Mouse (Mus musculus) gastrocnemius, adult 2 months (tissue): ENCODE results near the gene Ubl7. TPM values are rescaled to one million over a fixed set of nuclear protein-coding genes. Genes with fewer than 3 reads are reported as not detected.
"Not testable (repeated sequence)": the region's sequence is repeated elsewhere in the genome, so short reads cannot be mapped to it uniquely, and the experiment has no call there.

ENCODE experiments used
- DNase-seq: peaks from one replicate; pipeline ENCODE4 v3.0.0; 2022
- H3K27ac ChIP-seq: fragments of 200-600 bp; 2 replicates; pipeline ENCODE4 v1.8.1; 2022; ENCODE audit warnings: mild to moderate bottlenecking
- H3K4me3 ChIP-seq: fragments of 200-600 bp; 2 replicates; pipeline ENCODE4 v1.8.1; 2022; ENCODE audit warnings: mild to moderate bottlenecking, moderate library complexity
- CTCF ChIP-seq: fragments of 200-600 bp; IDR thresholded peaks from 2 replicates; pipeline ENCODE4 v1.8.1; 2022; ENCODE audit warnings: antibody characterized with exemption, mild to moderate bottlenecking, moderate library complexity
- intact Hi-C: fragments of 180-260 bp; cut with DNase I; formaldehyde crosslinking; loops from one replicate; pipeline ENCODE4 v1.15.1; 2025
- long read RNA-seq, 2 experiments: library from polyadenylated mRNA; stranded (forward); transcript quantifications; one replicate each; pipeline ENCODE4 v2.0.0; 2021
- total RNA-seq, 2 experiments: library from RNA; stranded (reverse); gene quantifications; 2 replicates each; pipeline ENCODE4 v1.2.3; 2021

Gene Ubl7
- 10 to 100 TPM; 81.3 to 82.1 TPM for total RNA-seq
- long read RNA-seq, experiment 1, transcript Ubl7-201 (11 exons, 1,364 nt): major isoform, 53 of 122 reads
- long read RNA-seq, experiment 1, transcript Ubl7-209 (11 exons, 1,319 nt): minor isoform, 22 of 122 reads
- long read RNA-seq, experiment 1, partial matches to known transcripts: 6 of 122 reads
- long read RNA-seq, experiment 1, other reads (novel, unspliced or antisense): 37 of 122 reads
- long read RNA-seq, experiment 2, transcript Ubl7-208 (11 exons, 1,426 nt): minor isoform, 8 of 153 reads
- long read RNA-seq, experiment 2, transcript Ubl7-201 (11 exons, 1,364 nt): major isoform, 70 of 153 reads
- long read RNA-seq, experiment 2, transcript Ubl7-209 (11 exons, 1,319 nt): minor isoform, 22 of 153 reads
- long read RNA-seq, experiment 2, partial matches to known transcripts: 20 of 153 reads
- long read RNA-seq, experiment 2, other reads (novel, unspliced or antisense): 33 of 153 reads

DNA sequence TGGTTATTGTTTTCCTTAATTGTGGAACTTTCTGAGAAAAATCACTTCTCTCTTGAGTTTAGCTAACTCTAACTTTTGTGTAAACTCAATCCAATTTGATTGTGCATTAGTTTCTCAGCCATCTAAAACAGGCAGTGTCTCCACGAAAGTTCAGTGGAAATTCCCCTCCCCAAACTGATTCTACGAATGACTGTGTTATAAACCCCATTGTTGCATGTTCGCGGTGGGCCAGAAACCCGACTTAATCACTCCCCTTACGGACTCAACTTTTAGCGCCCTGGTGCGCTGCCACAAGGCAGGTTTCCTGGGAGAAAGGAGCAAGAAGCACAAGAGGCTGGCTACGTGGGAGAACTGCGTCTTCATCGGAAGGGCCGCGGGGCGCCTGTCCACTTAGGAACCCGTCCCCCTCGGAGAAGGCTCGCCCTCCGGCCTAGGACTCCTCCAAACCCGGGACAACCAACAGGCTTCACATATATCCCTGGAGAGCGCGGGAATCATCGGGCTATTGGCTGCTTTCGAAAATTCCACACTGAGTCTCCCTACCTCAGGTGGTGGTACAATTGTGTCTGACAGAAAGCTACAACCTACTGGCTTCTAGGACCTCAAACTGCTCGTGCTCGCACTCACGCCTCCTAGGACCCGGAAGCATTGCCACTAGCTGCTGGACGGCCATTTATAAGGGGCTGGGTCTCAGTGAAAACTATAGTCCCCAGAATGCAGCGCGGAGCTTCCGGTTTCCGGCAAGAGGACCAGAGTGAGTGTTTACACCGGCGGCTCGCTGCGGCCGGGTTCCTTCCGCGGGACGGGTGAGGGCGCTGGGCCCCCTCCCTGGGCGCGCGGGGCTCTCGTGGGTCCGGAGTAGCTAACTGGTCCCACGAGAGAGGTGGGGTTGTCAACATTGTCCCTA, at the start of gene Ubl7:
TSS of gene Ubl7 (plus strand) at position 726 of the 907 bp plus-strand sequence.
- TF ChIP-seq CTCF: no peak; the same call in 1 of the 2 replicates
- Histone ChIP-seq H3K4me3 (peak within 1 kb of the TSS; percentile 83), H3K27ac (peak within 1 kb of the TSS; percentile 94)
- DNase-seq: peak; percentile 93
- intact Hi-C loops: loop anchor here (2.0 to 5.0 kb wide), 2 partner anchors 74 to 143 kb away; partner anchors contain the start of genes Arid3b and Clk3

- peak; percentile 26 for DNase-seq
- Histone ChIP-seq H3K4me3 (peak overlapping the region; percentile 52), H3K27ac (no peak overlapping the region)
- TF ChIP-seq CTCF: peak; percentile 67
- intact Hi-C loops: loop anchor here (1.0 to 5.0 kb wide), 2 partner anchors 75 to 136 kb away; no protein-coding TSS in a partner anchor
Measured at GRCm38 (mm10) chr9:57861951-57862471, 48.8 kb upstream of the Ubl7 start.

GRCm38 (mm10) chr9:57864336-57864735, 46.4 kb upstream of the Ubl7 start:
- H3K27ac ChIP-seq: no peak overlapping the region
- no peak overlapping the region for H3K4me3 ChIP-seq
- no peak for DNase-seq
- no peak for TF ChIP-seq CTCF
- intact Hi-C loops: loop anchor here (5.0 kb wide), 1 partner anchor 73 kb away; no protein-coding TSS in a partner anchor

DNA sequence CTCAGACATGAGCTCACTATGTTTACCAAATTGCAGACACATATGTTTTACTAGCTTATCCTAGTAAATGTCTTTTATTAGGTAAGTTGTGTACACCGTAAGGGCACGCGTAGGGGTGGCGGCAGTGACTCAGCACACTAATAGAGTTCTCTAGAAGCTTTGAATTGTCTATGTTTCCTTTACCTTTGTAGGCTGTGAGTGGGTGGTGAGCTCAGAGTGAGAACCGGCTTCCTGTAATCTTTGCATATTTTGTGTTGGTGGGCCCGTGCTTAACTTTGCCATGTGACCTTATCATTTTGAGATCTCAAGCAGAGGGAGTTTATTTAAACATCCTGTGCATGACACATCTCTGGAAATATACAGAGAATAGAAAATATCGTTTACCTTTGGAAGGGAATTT, 44.2 kb upstream of the Ubl7 start:
- Histone ChIP-seq H3K4me3 (no peak overlapping the region), H3K27ac (no peak overlapping the region)
- TF ChIP-seq CTCF: no peak
- intact Hi-C loops: no loop called here
- no peak for DNase-seq

DNA sequence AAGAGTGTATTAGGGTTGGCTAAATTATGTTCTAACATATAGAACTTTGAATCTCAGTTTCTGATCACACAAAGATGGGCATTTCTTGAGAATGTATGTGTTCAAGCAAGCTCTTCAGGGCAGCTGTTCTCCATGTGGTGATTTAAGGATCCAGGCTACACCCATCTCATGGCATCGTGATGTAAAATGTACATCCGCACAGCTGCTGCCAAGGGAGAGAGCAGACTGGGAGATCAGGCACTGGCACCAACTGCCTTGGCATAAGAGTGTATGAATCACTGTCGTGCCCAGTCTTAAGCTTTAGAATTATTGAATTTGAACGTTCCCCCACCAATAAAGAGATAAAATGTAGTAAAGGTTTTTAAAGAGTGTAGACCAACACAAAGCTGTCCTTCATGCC, 43.5 kb upstream of the Ubl7 start:
- no peak for DNase-seq
- intact Hi-C loops: no loop called here
- H3K27ac ChIP-seq: no peak overlapping the region
- TF ChIP-seq CTCF: no peak
- H3K4me3 ChIP-seq: no peak overlapping the region

GRCm38 (mm10) chr9:57867880-57868279, 42.9 kb upstream of the Ubl7 start:
- Histone ChIP-seq H3K4me3 (no peak overlapping the region), H3K27ac (no peak overlapping the region)
- intact Hi-C loops: no loop called here
- no peak for DNase-seq
- TF ChIP-seq CTCF: no peak

- Histone ChIP-seq H3K27ac (no peak overlapping the region), H3K4me3 (no peak overlapping the region)
- TF ChIP-seq CTCF: no peak
- no peak for DNase-seq
- intact Hi-C loops: no loop called here
Measured at GRCm38 (mm10) chr9:57868767-57869166, 42.0 kb upstream of the Ubl7 start.

DNA sequence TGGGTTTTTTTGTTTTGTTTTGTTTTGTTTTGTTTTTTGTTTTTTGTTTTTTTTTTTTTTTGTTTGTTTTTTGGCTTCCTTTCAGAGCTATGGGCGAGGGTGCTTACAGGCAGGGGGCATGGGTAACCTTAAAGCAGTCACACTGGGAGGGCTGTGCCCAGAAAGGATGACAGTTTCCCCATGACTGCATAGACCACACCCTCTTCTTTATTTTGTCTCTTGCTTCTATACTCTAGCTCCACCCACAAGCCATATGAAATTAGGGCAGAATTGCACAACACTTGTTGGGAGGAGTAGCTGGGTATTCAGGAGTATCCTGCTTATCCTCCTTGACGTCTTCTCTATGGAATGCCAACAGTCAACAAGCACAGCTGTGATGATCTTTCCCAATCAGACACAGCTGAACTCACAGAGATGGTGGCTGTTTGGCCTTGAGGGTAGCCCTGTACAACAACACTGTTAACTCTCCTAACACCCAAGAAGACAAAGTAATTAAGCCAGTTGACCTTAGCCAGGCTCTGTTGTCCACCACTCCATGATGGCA, 40.4 kb upstream of the Ubl7 start:
- TF ChIP-seq CTCF: no peak
- no peak for DNase-seq
- intact Hi-C loops: no loop called here
- Histone ChIP-seq H3K4me3 (no peak overlapping the region), H3K27ac (no peak overlapping the region)

DNA sequence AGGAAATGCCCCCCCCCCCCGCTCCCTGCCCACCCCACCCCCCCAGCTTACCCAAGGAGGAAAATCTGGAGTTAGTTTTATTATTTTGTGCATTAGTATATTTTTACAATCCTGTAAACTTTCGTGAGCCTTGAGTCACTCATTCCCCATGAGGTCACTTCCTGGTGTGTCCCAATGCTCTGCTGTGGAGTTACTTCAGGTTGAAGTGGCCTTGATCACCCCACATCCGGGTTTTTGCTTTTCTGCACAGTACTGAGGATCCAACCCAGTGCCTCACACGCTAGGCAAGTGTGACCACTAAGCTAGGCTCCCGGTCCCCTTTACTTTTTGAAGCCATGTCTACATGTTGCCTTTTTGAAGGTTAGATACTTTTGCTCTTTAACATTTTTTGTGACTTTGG, 36.6 kb upstream of the Ubl7 start:
- DNase-seq: no peak
- TF ChIP-seq CTCF: no peak
- Histone ChIP-seq H3K4me3 (no peak overlapping the region), H3K27ac (no peak overlapping the region)
- intact Hi-C loops: no loop called here

GRCm38 (mm10) chr9:57874994-57875393, 35.8 kb upstream of the Ubl7 start:
- intact Hi-C loops: no loop called here
- H3K4me3 ChIP-seq: no peak overlapping the region
- TF ChIP-seq CTCF: no peak
- H3K27ac ChIP-seq: no peak overlapping the region
- DNase-seq: no peak

GRCm38 (mm10) chr9:57879213-57879612, 31.6 kb upstream of the Ubl7 start:
- no peak overlapping the region for H3K27ac ChIP-seq
- no peak for TF ChIP-seq CTCF
- intact Hi-C loops: no loop called here
- no peak overlapping the region for H3K4me3 ChIP-seq
- DNase-seq: no peak

DNA sequence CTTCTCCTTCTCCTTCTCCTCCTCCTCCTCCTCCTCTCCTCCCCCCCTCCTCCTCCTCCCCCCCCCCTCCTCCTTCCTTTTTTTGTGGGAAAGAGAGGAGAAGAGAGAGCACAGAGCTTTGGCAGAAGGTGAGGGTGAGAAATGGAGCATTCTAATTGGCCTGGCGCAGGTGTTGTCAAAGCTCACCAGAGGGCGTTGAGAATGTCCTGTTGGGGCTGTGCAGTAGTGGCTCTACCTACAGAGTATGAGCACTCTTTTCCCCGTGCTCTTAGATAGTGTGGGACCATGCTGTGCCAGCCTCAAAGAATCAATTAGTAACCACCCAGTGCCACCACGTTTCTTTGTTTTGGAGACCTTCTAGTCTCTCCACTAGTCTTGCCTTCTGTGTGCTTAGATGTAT, 30.5 kb upstream of the Ubl7 start:
- intact Hi-C loops: no loop called here
- no peak overlapping the region for H3K27ac ChIP-seq
- DNase-seq: no peak
- no peak for TF ChIP-seq CTCF
- H3K4me3 ChIP-seq: no peak overlapping the region

GRCm38 (mm10) chr9:57881781-57882180, 29.0 kb upstream of the Ubl7 start:
- DNase-seq, intact Hi-C loops, H3K4me3 ChIP-seq, H3K27ac ChIP-seq: not testable (repeated sequence)
